Mouse (Mus musculus) ovary, adult 2 months (tissue): ENCODE data around the gene Vipr2. TPM values are rescaled to one million over a fixed set of nuclear protein-coding genes. Genes with fewer than 3 reads are reported as not detected.

Experiments used
- polyA plus RNA-seq: library from polyadenylated mRNA; depleted of rRNA; stranded (reverse); fragments of >200 nt; gene quantifications from 2 replicates; pipeline ENCODE4 v1.2.3, GENCODE M21; 2012; rRNA removed

Gene Vipr2
- 1.9 TPM in 2 replicates for polyA plus RNA-seq

DNA sequence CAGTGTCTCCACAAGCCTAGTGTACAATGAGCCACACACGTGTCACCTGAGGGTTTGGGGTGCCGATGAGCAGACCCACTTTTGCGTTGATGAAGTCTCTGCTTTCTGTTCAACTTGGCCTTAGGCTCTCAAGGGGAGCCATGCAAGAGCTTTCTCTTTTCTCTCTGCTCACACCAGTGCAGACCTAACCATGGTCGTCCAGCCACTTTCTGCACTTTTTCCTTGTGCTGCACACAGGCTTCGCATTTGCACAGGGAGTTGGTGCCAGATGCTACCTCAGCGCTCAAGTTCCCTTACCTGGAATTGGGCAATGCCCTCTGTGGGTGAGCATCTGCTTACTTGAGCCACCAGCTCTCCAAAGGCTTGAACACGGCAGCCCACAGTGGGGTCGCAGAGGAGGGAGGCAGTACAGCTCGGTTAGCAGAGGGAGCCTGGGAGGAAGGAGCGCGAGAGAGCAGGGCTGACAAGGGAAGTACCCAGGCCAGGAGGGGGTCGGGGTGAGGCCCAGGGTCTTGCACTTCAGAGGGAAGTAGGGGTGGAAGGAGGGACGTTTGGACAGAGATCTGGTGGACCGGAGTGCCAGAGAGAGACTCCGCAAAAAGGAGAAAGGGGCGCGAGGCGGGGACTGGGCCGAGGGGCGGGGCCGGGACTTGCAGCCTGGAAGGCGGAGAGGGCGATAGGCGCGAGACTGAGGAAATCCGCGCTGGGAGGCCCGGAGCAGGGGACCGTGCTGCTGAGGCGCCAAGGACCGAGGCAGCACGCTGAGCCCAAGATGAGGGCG is at the start of gene Vipr2:
Gene Vipr2, plus strand, starts transcription at position 653 of the 781 bp plus-strand sequence.

DNA sequence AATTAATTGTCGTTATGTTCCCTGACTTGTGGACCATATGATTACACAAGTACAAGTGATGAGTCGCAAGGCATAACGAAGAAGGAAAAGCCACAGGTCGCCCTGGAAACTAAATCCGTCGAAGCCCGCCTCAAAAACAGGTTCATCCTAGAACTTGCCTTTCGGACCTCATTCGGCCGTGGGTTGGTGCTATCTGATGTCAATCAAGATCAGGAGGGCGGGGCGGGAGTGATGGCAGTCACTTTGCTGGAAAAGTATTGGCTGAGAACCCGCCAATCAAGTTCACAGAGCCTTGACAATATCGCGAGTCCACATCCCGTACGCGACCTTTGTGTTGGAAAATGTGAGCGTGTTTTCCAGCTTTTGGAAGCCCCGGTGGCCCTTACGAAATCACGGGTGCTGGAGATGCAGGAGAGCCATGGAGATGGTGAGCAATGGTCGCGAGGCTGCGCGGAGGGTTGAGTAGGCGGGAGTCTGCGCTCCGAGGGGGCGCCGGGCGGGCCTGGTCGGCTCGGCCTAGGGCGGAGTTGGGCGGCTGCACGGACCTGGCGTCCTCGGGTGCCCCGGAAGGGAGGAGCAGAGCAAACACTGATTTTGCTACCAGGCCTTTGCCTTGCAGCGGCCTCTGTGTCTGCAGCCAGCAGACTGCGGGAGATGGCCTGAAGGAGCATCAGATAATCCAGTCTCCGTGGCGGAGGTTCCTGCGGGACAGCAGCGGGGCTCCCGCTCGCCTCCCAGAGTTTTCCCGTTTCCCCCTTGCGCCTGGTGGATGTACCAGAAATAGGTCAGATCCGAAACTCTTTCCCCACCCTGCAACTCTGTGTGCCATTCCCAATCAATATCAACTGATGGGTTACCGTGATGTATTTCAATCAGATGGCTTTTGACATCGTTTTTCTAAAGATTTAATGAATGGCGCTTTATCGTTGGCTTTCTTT is 29.8 kb upstream of the Vipr2 start, which contains the start of gene Zfp386:
Gene Zfp386, plus strand, starts transcription at position 285 of the 938 bp plus-strand sequence.

Other genes starting within 250 kb of the Vipr2 start
- gene Zfp386, start 30.0 kb upstream of the Vipr2 start, polyA plus RNA-seq = 2.8 and 4.5 TPM in 2 replicates
- 6.8 and 9.4 TPM in 2 replicates for gene Wdr60, start 185.3 kb downstream of the Vipr2 start, polyA plus RNA-seq
- not detected in 2 replicates for gene Gm11027, start 197.7 kb downstream of the Vipr2 start, polyA plus RNA-seq
- gene Esyt2, start 203.5 kb downstream of the Vipr2 start, polyA plus RNA-seq = 15.4 and 16.5 TPM in 2 replicates